Mouse (Mus musculus) heart, embryonic 16.5 days (tissue): ENCODE results near the gene Calml4. TPM values are rescaled to one million over a fixed set of nuclear protein-coding genes. Genes with fewer than 3 reads are reported as not detected.
A peak's percentile ranks its signal among the peaks of the same experiment; 100 is the strongest.
"Not testable (repeated sequence)": the region's sequence is repeated elsewhere in the genome, so short reads cannot be mapped to it uniquely, and the experiment has no call there.

Source experiments
- ATAC-seq: fragments of 200-750 bp; cut with Nextera tagmentation; replicated peaks from 2 replicates; pipeline ENCODE4 v1.8.0; 2017; ENCODE audit warnings: moderate number of reproducible peaks; ENCODE audit not compliant: insufficient read depth, low FRiP score; ENCODE audit errors: extremely low read depth
- H3K27ac ChIP-seq: fragments of 300-500 bp; sonication (generic); 2 replicates; pipeline ENCODE4 v1.5.1; 2014; ENCODE audit warnings: mild to moderate bottlenecking, low read length, control low read depth, moderate library complexity
- H3K27me3 ChIP-seq: fragments of 300-500 bp; sonication (generic); 2 replicates; pipeline ENCODE4 v1.6.1; 2014; ENCODE audit warnings: low read length, mixed read lengths; ENCODE audit not compliant: control insufficient read depth, insufficient read depth
- H3K36me3 ChIP-seq: fragments of 300-500 bp; sonication (generic); 2 replicates; pipeline ENCODE4 v1.6.1; 2014; ENCODE audit not compliant: control insufficient read depth, insufficient read depth
- H3K4me1 ChIP-seq: fragments of 300-500 bp; sonication (generic); 2 replicates; pipeline ENCODE4 v1.6.1; 2014; ENCODE audit warnings: low read length, mixed read lengths; ENCODE audit not compliant: control insufficient read depth, insufficient read depth
- H3K4me2 ChIP-seq: fragments of 300-500 bp; sonication (generic); 2 replicates; pipeline ENCODE4 v1.6.1; 2014; ENCODE audit warnings: low read depth, mild to moderate bottlenecking, control low read depth, low read length
- H3K4me3 ChIP-seq: fragments of 300-500 bp; sonication (generic); 2 replicates; pipeline ENCODE4 v1.5.1; 2014; ENCODE audit warnings: mild to moderate bottlenecking, control low read depth, low read length
- H3K9ac ChIP-seq: fragments of 300-500 bp; sonication (generic); 2 replicates; pipeline ENCODE4 v1.6.1; 2014; ENCODE audit warnings: low read length, control low read depth
- H3K9me3 ChIP-seq: fragments of 300-500 bp; sonication (generic); replicated peaks from 2 replicates; pipeline ENCODE4 v1.6.1; 2016; ENCODE audit warnings: low read length; ENCODE audit not compliant: control insufficient read depth
- WGBS: fragments of 180-500 bp; shearing (Covaris S2); extraction: QIAGEN DNeasy Blood & Tissue Kit; methylation state at CpG from one replicate; pipeline ENCODE4 v1.1.7; 2014; 5-methylcytosine and 5-hydroxymethylcytosine counted together
- polyA plus RNA-seq: library from polyadenylated mRNA; unstranded; fragments of >200 nt; fragmentation: Nextera tagmentation; extraction: Ambion mirVana; gene quantifications from 2 replicates; pipeline ENCODE4 v1.2.1, GENCODE M21; 2015

Gene Calml4
- polyA plus RNA-seq, 1 experiment from 2014 or later = 4.2 TPM

GRCm38 (mm10) chr9:62817099-62817571, 40.7 kb upstream of the Calml4 start:
- Histone ChIP-seq H3K4me1 (peaks cover 27% of the 10 kb centered on the region), H3K9ac (peak overlapping the region; percentile 34), H3K4me2 (peak overlapping the region; percentile 54; the same call in 1 of the 2 replicates), H3K36me3 (no peaks in the 10 kb centered on the region), H3K27me3 (no peaks in the 10 kb centered on the region), H3K27ac (peak overlapping the region; percentile 76), H3K4me3 (peak overlapping the region; percentile 12; the same call in 1 of the 2 replicates), H3K9me3 (no peaks in the 10 kb centered on the region)
- peak; percentile 53 for ATAC-seq
- 33% methylated on average over 12 of the region's 12 CpGs for WGBS

- peaks cover 23% of the 10 kb centered on the region for H3K4me1 ChIP-seq
- H3K4me2 ChIP-seq = no peak overlapping the region
- no peaks in the 10 kb centered on the region for H3K36me3 ChIP-seq
- peak overlapping the region; percentile 34; the same call in 1 of the 2 replicates for H3K9ac ChIP-seq
- no peak overlapping the region for H3K4me3 ChIP-seq
- no peaks in the 10 kb centered on the region for H3K27me3 ChIP-seq
- H3K27ac ChIP-seq = peak overlapping the region; percentile 76
- H3K9me3 ChIP-seq = no peaks in the 10 kb centered on the region
- peak; percentile 11; the same call in 1 of the 2 replicates for ATAC-seq
- 67% methylated on average over 4 of the region's 4 CpGs for WGBS
These were observed 39.9 kb upstream of the Calml4 start for GRCm38 (mm10) chr9:62817828-62818614.

- 63% methylated on average over 3 of the region's 3 CpGs for WGBS
- Histone ChIP-seq H3K27ac (no peak overlapping the region), H3K27me3 (no peaks in the 10 kb centered on the region), H3K4me2 (no peak overlapping the region), H3K36me3 (no peaks in the 10 kb centered on the region), H3K4me3 (no peak overlapping the region), H3K9me3 (no peaks in the 10 kb centered on the region), H3K4me1 (peaks cover 23% of the 10 kb centered on the region), H3K9ac (no peak overlapping the region)
- ATAC-seq = no peak
These were observed 38.4 kb upstream of the Calml4 start for GRCm38 (mm10) chr9:62819494-62819893.

GRCm38 (mm10) chr9:62819910-62820309, 38.0 kb upstream of the Calml4 start:
- H3K4me1 ChIP-seq = peaks cover 23% of the 10 kb centered on the region
- ATAC-seq, H3K27me3 ChIP-seq, H3K36me3 ChIP-seq, H3K27ac ChIP-seq, H3K4me2 ChIP-seq, H3K9me3 ChIP-seq, H3K9ac ChIP-seq, H3K4me3 ChIP-seq: not testable (repeated sequence)
- WGBS = 86% methylated on average over 6 of the region's 6 CpGs

- Histone ChIP-seq H3K27me3 (no peaks in the 10 kb centered on the region), H3K9ac (no peak overlapping the region), H3K4me3 (no peak overlapping the region), H3K4me2 (no peak overlapping the region), H3K27ac (no peak overlapping the region), H3K4me1 (peaks cover 23% of the 10 kb centered on the region), H3K9me3 (no peaks in the 10 kb centered on the region), H3K36me3 (no peaks in the 10 kb centered on the region)
- no peak for ATAC-seq
- 90% methylated on average over 6 of the region's 6 CpGs for WGBS
These were observed 37.1 kb upstream of the Calml4 start for GRCm38 (mm10) chr9:62820829-62821228.

- H3K9ac ChIP-seq = no peak overlapping the region
- no peak overlapping the region for H3K4me3 ChIP-seq
- WGBS = 93% methylated on average over 7 of the region's 7 CpGs
- H3K4me1 ChIP-seq = peaks cover 23% of the 10 kb centered on the region
- no peaks in the 10 kb centered on the region for H3K9me3 ChIP-seq
- no peaks in the 10 kb centered on the region for H3K27me3 ChIP-seq
- H3K4me2 ChIP-seq = no peak overlapping the region
- H3K27ac ChIP-seq = no peak overlapping the region
- no peak for ATAC-seq
- H3K36me3 ChIP-seq = no peaks in the 10 kb centered on the region
These were observed 36.1 kb upstream of the Calml4 start for GRCm38 (mm10) chr9:62821811-62822210.

GRCm38 (mm10) chr9:62825791-62826393, 32.0 kb upstream of the Calml4 start:
- Histone ChIP-seq H3K27ac (no peak overlapping the region), H3K9me3 (no peaks in the 10 kb centered on the region), H3K36me3 (no peaks in the 10 kb centered on the region), H3K4me2 (no peak overlapping the region), H3K4me3 (no peak overlapping the region), H3K9ac (no peak overlapping the region), H3K4me1 (peaks cover 9% of the 10 kb centered on the region; the same call in 1 of the 2 replicates), H3K27me3 (no peaks in the 10 kb centered on the region)
- ATAC-seq = no peak
- 17% methylated on average over 9 of the region's 9 CpGs for WGBS

- ATAC-seq = no peak
- 18% methylated on average over 7 of the region's 7 CpGs for WGBS
- Histone ChIP-seq H3K4me2 (no peak overlapping the region), H3K9me3 (no peaks in the 10 kb centered on the region), H3K9ac (no peak overlapping the region), H3K4me3 (no peak overlapping the region), H3K27me3 (no peaks in the 10 kb centered on the region), H3K36me3 (no peaks in the 10 kb centered on the region), H3K27ac (no peak overlapping the region), H3K4me1 (peaks cover 9% of the 10 kb centered on the region; the same call in 1 of the 2 replicates)
These were observed 31.4 kb upstream of the Calml4 start for GRCm38 (mm10) chr9:62826456-62826855.
